Mouse (Mus musculus) forebrain, embryonic 11.5 days (tissue): ENCODE results near the gene Cdh13. TPM values are rescaled to one million over a fixed set of nuclear protein-coding genes. Genes with fewer than 3 reads are reported as not detected.

Experiments
- ATAC-seq: fragments of 200-750 bp; cut with Nextera tagmentation; replicated peaks from 2 replicates; pipeline ENCODE4 v1.8.0; 2017; ENCODE audit warnings: moderate TSS enrichment; ENCODE audit not compliant: low FRiP score
- DNase-seq: peaks from one replicate; pipeline ENCODE4 v3.0.0-alpha.2; 2017; ENCODE audit warnings: low spot score
- H3K27ac ChIP-seq: fragments of 300-500 bp; sonication (generic); 2 replicates; pipeline ENCODE4 v1.5.1; 2014; ENCODE audit warnings: low read depth, low read length
- H3K27me3 ChIP-seq: fragments of 300-500 bp; sonication (generic); 2 replicates; pipeline ENCODE4 v1.6.1; 2014; ENCODE audit warnings: mild to moderate bottlenecking, low read length, mixed read lengths; ENCODE audit not compliant: control insufficient read depth, insufficient read depth
- H3K36me3 ChIP-seq: fragments of 300-500 bp; sonication (generic); 2 replicates; pipeline ENCODE4 v1.6.1; 2014; ENCODE audit warnings: mild to moderate bottlenecking, low read length, moderate library complexity, mixed read lengths; ENCODE audit not compliant: control insufficient read depth, insufficient read depth
- H3K4me1 ChIP-seq: fragments of 300-500 bp; sonication (generic); replicated peaks from 2 replicates; pipeline ENCODE4 v1.6.1; 2014; ENCODE audit warnings: low read length, mixed read lengths; ENCODE audit not compliant: control insufficient read depth, insufficient read depth
- H3K4me2 ChIP-seq: fragments of 300-500 bp; sonication (generic); 2 replicates; pipeline ENCODE4 v1.6.1; 2014; ENCODE audit warnings: low read depth, mild to moderate bottlenecking, low read length, moderate library complexity, mixed read lengths; ENCODE audit not compliant: severe bottlenecking
- H3K4me3 ChIP-seq: fragments of 300-500 bp; sonication (generic); 2 replicates; pipeline ENCODE4 v1.5.1; 2014; ENCODE audit warnings: low read depth, low read length
- H3K9ac ChIP-seq: fragments of 300-500 bp; sonication (generic); 2 replicates; pipeline ENCODE4 v1.6.1; 2014; ENCODE audit warnings: low read length
- H3K9me3 ChIP-seq: fragments of 300-500 bp; sonication (generic); 2 replicates; pipeline ENCODE4 v1.6.1; 2016; ENCODE audit warnings: low read length, mixed read lengths; ENCODE audit not compliant: control insufficient read depth
- WGBS: fragments of 180-500 bp; shearing (Covaris S2); extraction: QIAGEN DNeasy Blood & Tissue Kit; methylation state at CpG from one replicate; pipeline ENCODE4 v1.1.7; 2014; 5-methylcytosine and 5-hydroxymethylcytosine counted together
- polyA plus RNA-seq: library from polyadenylated mRNA; unstranded; fragments of >200 nt; fragmentation: Nextera tagmentation; extraction: Ambion mirVana; gene quantifications from 2 replicates; pipeline ENCODE4 v1.2.1, GENCODE M21; 2014

Cdh13 gene
- polyA plus RNA-seq, 1 experiment from 2014 or later: 5.6 TPM

DNA sequence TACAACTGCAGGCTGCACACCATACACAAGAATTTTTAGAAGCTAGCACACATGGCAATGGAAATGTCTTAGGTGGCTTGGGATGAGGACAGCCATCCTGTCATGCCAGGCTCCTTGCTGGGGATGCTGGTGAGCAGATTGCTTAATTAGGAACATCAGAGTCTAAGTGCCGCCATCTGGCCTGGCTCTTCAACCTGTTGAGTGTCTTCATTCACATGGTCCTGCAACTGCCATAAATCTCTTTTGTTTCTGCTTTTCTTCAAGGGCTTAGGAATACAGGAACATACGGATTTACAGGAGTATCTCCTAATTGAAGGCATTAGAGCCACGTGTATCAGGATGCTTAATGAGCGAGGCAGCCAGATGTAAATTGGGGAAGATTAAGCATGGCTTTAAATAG is 233.5 kb downstream of the Cdh13 start:
- 44% methylated on average over 4 of the region's 4 CpGs for WGBS
- DNase-seq: no peak
- Histone ChIP-seq H3K27ac (no peak overlapping the region), H3K36me3 (no peaks in the 10 kb centered on the region), H3K4me3 (no peak overlapping the region), H3K4me1 (no peaks in the 10 kb centered on the region), H3K9ac (no peak overlapping the region), H3K9me3 (no peaks in the 10 kb centered on the region), H3K27me3 (no peaks in the 10 kb centered on the region), H3K4me2 (no peak overlapping the region)
- peak; percentile 44; the same call in 1 of the 2 replicates for ATAC-seq

DNA sequence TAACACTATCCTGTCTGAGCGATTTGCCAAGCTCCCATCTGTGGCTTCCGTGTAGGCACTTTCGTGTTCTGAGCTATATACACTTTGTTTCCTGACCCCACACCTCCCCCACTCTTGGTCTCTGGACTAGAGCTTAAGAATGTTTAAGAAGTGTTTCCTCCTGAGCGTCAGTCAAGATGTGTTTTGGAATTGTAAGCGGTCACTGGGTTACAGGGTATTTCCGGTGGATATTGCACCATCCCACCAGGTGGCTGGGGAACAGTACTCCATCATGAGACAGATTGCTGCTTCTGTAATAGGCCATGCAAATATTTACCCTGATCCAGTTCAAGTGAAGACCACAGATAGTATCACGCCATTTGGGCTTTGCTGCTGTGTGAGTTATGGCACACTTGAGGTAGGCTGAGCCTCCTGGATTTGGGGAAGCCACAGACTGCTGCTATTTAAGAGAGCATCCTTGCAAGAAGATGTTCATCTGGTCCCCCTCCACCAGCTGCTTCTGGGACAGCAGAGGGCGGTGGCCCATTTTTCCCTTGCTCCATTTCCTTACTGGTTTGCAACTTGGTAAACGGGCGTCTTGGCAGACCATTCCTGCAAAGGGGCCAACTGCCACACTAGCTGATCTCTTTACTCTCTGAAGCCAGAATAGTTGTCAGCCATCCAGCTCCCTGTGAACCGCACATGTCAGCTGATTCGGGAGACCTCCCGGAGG is 234.7 kb downstream of the Cdh13 start:
- H3K9me3 ChIP-seq: no peaks in the 10 kb centered on the region
- no peak for ATAC-seq
- no peaks in the 10 kb centered on the region for H3K27me3 ChIP-seq
- no peak overlapping the region for H3K4me3 ChIP-seq
- H3K4me2 ChIP-seq: no peak overlapping the region
- no peaks in the 10 kb centered on the region for H3K36me3 ChIP-seq
- no peak overlapping the region for H3K27ac ChIP-seq
- WGBS: 75% methylated on average over 13 of the region's 13 CpGs
- no peak for DNase-seq
- H3K9ac ChIP-seq: no peak overlapping the region
- H3K4me1 ChIP-seq: no peaks in the 10 kb centered on the region

DNA sequence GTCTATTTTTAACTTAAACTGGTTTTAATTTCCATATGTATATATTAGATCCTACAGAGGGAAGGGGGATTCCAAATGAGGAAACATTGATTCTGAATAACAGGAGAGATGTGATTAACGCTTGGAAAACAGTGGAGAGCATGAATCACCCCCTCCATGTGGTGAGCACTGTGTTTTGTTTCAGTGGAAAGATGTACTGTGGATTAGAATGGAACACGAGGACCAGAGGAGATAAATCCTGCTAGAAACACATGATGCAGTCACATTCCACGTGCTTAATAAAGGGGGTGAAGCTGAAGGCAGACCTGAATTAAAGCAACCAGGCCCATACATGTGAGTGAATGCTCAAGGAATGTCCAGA is 235.2 kb downstream of the Cdh13 start:
- no peaks in the 10 kb centered on the region for H3K4me1 ChIP-seq
- no peaks in the 10 kb centered on the region for H3K36me3 ChIP-seq
- no peaks in the 10 kb centered on the region for H3K9me3 ChIP-seq
- no peak overlapping the region for H3K4me2 ChIP-seq
- WGBS: 57% methylated on average over 3 of the region's 3 CpGs
- no peak for ATAC-seq
- H3K27ac ChIP-seq: no peak overlapping the region
- no peak overlapping the region for H3K9ac ChIP-seq
- H3K4me3 ChIP-seq: no peak overlapping the region
- no peak for DNase-seq
- no peaks in the 10 kb centered on the region for H3K27me3 ChIP-seq

- Histone ChIP-seq H3K36me3 (no peaks in the 10 kb centered on the region), H3K4me2 (no peak overlapping the region)
- 89% methylated on average over 1 of the region's 1 CpGs for WGBS
Measured at GRCm38 (mm10) chr8:118523922-118524321, 240.4 kb downstream of the Cdh13 start.

GRCm38 (mm10) chr8:118538816-118539558 is 255.5 kb downstream of the Cdh13 start:
- H3K27me3 ChIP-seq: no peaks in the 10 kb centered on the region
- ATAC-seq: no peak

More at GRCm38 (mm10) chr8:118523922-118524321, 240.4 kb downstream of the Cdh13 start:
- Histone ChIP-seq H3K27me3 (no peaks in the 10 kb centered on the region), H3K27ac (no peak overlapping the region), H3K9ac (no peak overlapping the region), H3K9me3 (no peaks in the 10 kb centered on the region), H3K4me3 (no peak overlapping the region), H3K4me1 (no peaks in the 10 kb centered on the region)
- DNase-seq (no peak), ATAC-seq (no peak)

DNA sequence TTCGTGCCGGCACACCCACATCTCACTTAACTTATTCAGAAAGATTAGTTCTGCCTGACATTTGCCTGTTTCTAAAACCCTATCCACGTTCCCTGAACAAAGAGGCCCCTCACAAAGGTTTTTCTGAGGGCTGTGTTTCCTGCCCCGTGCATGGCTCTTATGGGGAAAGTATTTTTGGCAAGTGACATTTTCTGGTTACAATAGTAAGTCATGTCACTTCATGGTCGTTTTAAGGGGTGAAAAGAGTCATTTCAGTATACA is 256.0 kb downstream of the Cdh13 start:
- H3K27ac ChIP-seq: no peak overlapping the region
- H3K9ac ChIP-seq: no peak overlapping the region
- no peaks in the 10 kb centered on the region for H3K9me3 ChIP-seq
- H3K4me2 ChIP-seq: no peak overlapping the region
- DNase-seq: no peak
- H3K4me3 ChIP-seq: no peak overlapping the region
- no peak for ATAC-seq
- no peaks in the 10 kb centered on the region for H3K4me1 ChIP-seq
- 23% methylated on average over 5 of the region's 5 CpGs for WGBS
- H3K36me3 ChIP-seq: no peaks in the 10 kb centered on the region
- H3K27me3 ChIP-seq: no peaks in the 10 kb centered on the region

More at GRCm38 (mm10) chr8:118538816-118539558, 255.5 kb downstream of the Cdh13 start:
- Histone ChIP-seq H3K9me3 (no peaks in the 10 kb centered on the region), H3K36me3 (no peaks in the 10 kb centered on the region), H3K4me2 (no peak overlapping the region), H3K9ac (no peak overlapping the region), H3K27ac (no peak overlapping the region), H3K4me1 (no peaks in the 10 kb centered on the region), H3K4me3 (no peak overlapping the region)
- no peak for DNase-seq
- WGBS: 70% methylated on average over 8 of the region's 8 CpGs

- Histone ChIP-seq H3K27me3 (no peaks in the 10 kb centered on the region), H3K9ac (no peak overlapping the region)
Measured at GRCm38 (mm10) chr8:118539941-118540340, 256.4 kb downstream of the Cdh13 start.

DNA sequence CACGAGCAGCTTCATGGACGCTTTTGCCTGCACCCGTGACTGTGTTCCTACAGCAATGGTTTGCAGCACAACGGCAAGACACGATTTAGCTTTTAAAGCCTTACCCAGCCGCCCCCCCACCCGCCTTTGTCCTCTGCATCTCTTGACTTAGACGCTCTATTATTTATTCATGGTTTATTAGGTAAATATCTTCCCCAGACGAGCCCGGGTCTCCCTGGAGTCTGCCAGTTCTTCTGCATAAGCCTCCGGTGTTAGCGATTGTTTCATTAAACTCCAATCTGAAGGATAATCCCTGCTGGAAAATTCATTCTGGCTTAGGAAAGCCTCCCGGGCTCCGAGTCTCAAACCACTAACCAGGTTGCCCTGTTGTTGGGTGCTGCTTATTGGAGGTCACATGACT is 268.9 kb downstream of the Cdh13 start:
- DNase-seq (no peak), ATAC-seq (no peak)
- WGBS: 71% methylated on average over 14 of the region's 14 CpGs
- Histone ChIP-seq H3K27me3 (no peaks in the 10 kb centered on the region), H3K4me2 (no peak overlapping the region), H3K9me3 (no peaks in the 10 kb centered on the region), H3K36me3 (no peaks in the 10 kb centered on the region), H3K4me3 (no peak overlapping the region), H3K4me1 (no peaks in the 10 kb centered on the region), H3K9ac (no peak overlapping the region), H3K27ac (no peak overlapping the region)

More at GRCm38 (mm10) chr8:118539941-118540340, 256.4 kb downstream of the Cdh13 start:
- Histone ChIP-seq H3K27ac (no peak overlapping the region), H3K36me3 (no peaks in the 10 kb centered on the region), H3K4me1 (no peaks in the 10 kb centered on the region), H3K9me3 (no peaks in the 10 kb centered on the region), H3K4me3 (no peak overlapping the region), H3K4me2 (no peak overlapping the region)
- no peak for DNase-seq
- 83% methylated on average over 4 of the region's 4 CpGs for WGBS
- ATAC-seq: no peak

- Histone ChIP-seq H3K9ac (no peak overlapping the region), H3K4me2 (no peak overlapping the region), H3K4me1 (no peaks in the 10 kb centered on the region), H3K9me3 (no peaks in the 10 kb centered on the region), H3K36me3 (no peaks in the 10 kb centered on the region), H3K4me3 (no peak overlapping the region), H3K27me3 (no peaks in the 10 kb centered on the region), H3K27ac (no peak overlapping the region)
- ATAC-seq (no peak), DNase-seq (no peak)
- 69% methylated on average over 4 of the region's 4 CpGs for WGBS
Measured at GRCm38 (mm10) chr8:118552842-118553241, 269.3 kb downstream of the Cdh13 start.
